Mouse (Mus musculus) left cerebral cortex, postnatal 4 days (tissue): Measurements from ENCODE around the gene Ranbp3. TPM values are rescaled to one million over a fixed set of nuclear protein-coding genes. Genes with fewer than 3 reads are reported as not detected.
A peak's percentile ranks its signal among the peaks of the same experiment; 100 is the strongest.

Experiments
- DNase-seq: peaks from one replicate; pipeline ENCODE4 v3.0.0-alpha.2; 2022
- intact Hi-C: fragments of 180-260 bp; cut with DNase I; formaldehyde crosslinking; loops from one replicate; pipeline ENCODE4 v1.15.1; 2025
- total RNA-seq, 2 experiments: library from RNA; stranded (reverse); gene quantifications; 2 replicates each; pipeline ENCODE4 v1.2.3; 2021

The Ranbp3 gene
- total RNA-seq, 2 experiments from 2014 or later, result 102 to 112 TPM

GRCm38 (mm10) chr17:56673647-56674416 lies 738 bp downstream of the Ranbp3 start:
- intact Hi-C loops, result no loop called here
- peak; percentile 15 for DNase-seq

GRCm38 (mm10) chr17:56681791-56682190 lies 8.7 kb downstream of the Ranbp3 start:
- intact Hi-C loops, result no loop called here
- DNase-seq, result no peak

GRCm38 (mm10) chr17:56682880-56683279 lies 9.8 kb downstream of the Ranbp3 start:
- DNase-seq, result no peak
- intact Hi-C loops, result no loop called here

- intact Hi-C loops, result no loop called here
- no peak for DNase-seq
These were observed 10.5 kb downstream of the Ranbp3 start for GRCm38 (mm10) chr17:56683546-56684140.

- intact Hi-C loops, result no loop called here
- peak; percentile 29 for DNase-seq
These were observed 11.6 kb downstream of the Ranbp3 start for GRCm38 (mm10) chr17:56684649-56685048.

- no peak for DNase-seq
- intact Hi-C loops, result no loop called here
These were observed 13.7 kb downstream of the Ranbp3 start for GRCm38 (mm10) chr17:56686801-56687200.

- no peak for DNase-seq
- intact Hi-C loops, result no loop called here
These were observed 15.0 kb downstream of the Ranbp3 start for GRCm38 (mm10) chr17:56688045-56688444.

- DNase-seq, result no peak
- intact Hi-C loops, result no loop called here
These were observed 15.6 kb downstream of the Ranbp3 start for GRCm38 (mm10) chr17:56688689-56689088.

- no peak for DNase-seq
- intact Hi-C loops, result no loop called here
These were observed 20.3 kb downstream of the Ranbp3 start for GRCm38 (mm10) chr17:56693395-56693794.

GRCm38 (mm10) chr17:56693851-56694310 lies 20.8 kb downstream of the Ranbp3 start:
- peak; percentile 83 for DNase-seq
- intact Hi-C loops, result no loop called here

GRCm38 (mm10) chr17:56700451-56700850 lies 27.4 kb downstream of the Ranbp3 start:
- DNase-seq, result no peak
- intact Hi-C loops, result no loop called here

- intact Hi-C loops, result no loop called here
- no peak for DNase-seq
These were observed 29.9 kb downstream of the Ranbp3 start for GRCm38 (mm10) chr17:56703038-56703437.

- no peak for DNase-seq
- intact Hi-C loops, result no loop called here
These were observed 33.4 kb downstream of the Ranbp3 start for GRCm38 (mm10) chr17:56706515-56706914.

GRCm38 (mm10) chr17:56708692-56709091 lies 35.6 kb downstream of the Ranbp3 start:
- no peak for DNase-seq
- intact Hi-C loops, result no loop called here

GRCm38 (mm10) chr17:56709708-56710107 lies 36.6 kb downstream of the Ranbp3 start:
- DNase-seq, result no peak
- intact Hi-C loops, result no loop called here

- DNase-seq, result no peak
- intact Hi-C loops, result no loop called here
These were observed 42.3 kb downstream of the Ranbp3 start for GRCm38 (mm10) chr17:56715360-56715759.

- intact Hi-C loops, result no loop called here
- DNase-seq, result no peak
These were observed 43.0 kb downstream of the Ranbp3 start for GRCm38 (mm10) chr17:56715914-56716654.

- intact Hi-C loops, result no loop called here
- peak; percentile 97 for DNase-seq
These were observed 43.7 kb downstream of the Ranbp3 start for GRCm38 (mm10) chr17:56716655-56717362.

- intact Hi-C loops, result no loop called here
- DNase-seq, result peak; percentile 99
These were observed 44.4 kb downstream of the Ranbp3 start, which contains the start of the genes Ndufa11 and Vmac for GRCm38 (mm10) chr17:56717363-56718058. Gene Ndufa11, plus strand, starts transcription at chr17:56717767. Gene Vmac, minus strand, starts transcription at chr17:56718022.

GRCm38 (mm10) chr17:56722441-56722840 lies 49.3 kb downstream of the Ranbp3 start:
- intact Hi-C loops, result no loop called here
- DNase-seq, result no peak
